Mouse (Mus musculus): ENCODE measurements at regions not wholly inside any gene's neighbourhood (a gene's known extent, or its start where the extent isn't known, plus 50 kb on each side); places are given as distances from the start of the nearest gene placed in this dataset.

GRCm38 (mm10) chr10:70372411-70373136 lies 67.7 kb upstream of the Fam13c start:
- ATAC-seq (ENCODE audit: low FRiP score) = no peak
- Histone ChIP-seq H3K36me3 (ENCODE audit: control insufficient read depth, insufficient read depth, low read length) (no peaks in the 10 kb centered on the region), H3K9ac (ENCODE audit: low read length) (no peak overlapping the region), H3K4me3 (ENCODE audit: low read depth, low read length) (no peak overlapping the region), H3K4me1 (ENCODE audit: control insufficient read depth, insufficient read depth, low read length) (no peaks in the 10 kb centered on the region), H3K27me3 (ENCODE audit: control insufficient read depth, insufficient read depth, low read length) (no peaks in the 10 kb centered on the region), H3K4me2 (no peak overlapping the region), H3K9me3 (ENCODE audit: control insufficient read depth, low read length) (no peaks in the 10 kb centered on the region), H3K27ac (ENCODE audit: low read depth, low read length) (no peak overlapping the region)
- WGBS = 82% methylated on average over 6 of the region's 6 CpGs
- peak; percentile 65 for DNase-seq (ENCODE audit: low spot score, missing footprints)

DNA sequence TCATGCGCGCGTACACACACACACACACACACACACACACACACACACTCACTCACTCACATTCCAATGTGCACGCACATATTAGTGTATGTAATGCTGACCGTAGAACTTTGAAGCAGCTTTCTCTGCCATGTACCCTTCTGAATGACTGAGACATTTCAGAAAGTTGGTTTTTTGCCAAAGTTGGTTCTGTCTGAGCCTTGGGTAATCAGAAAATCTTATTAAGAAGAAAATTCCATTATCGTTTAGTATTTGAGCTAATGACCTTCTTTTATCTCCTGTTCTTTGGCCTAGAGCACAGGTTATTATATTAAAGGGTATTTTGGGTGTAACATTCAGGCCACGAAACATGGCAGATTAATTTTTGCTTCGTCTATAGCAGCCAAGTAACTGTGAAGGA lies 67.1 kb upstream of the Fam13c start:
- no peak overlapping the region for H3K4me2 ChIP-seq
- 89% methylated on average over 8 of the region's 8 CpGs for WGBS
- no peak overlapping the region for H3K27ac ChIP-seq (ENCODE audit: low read depth, low read length)
- H3K36me3 ChIP-seq (ENCODE audit: control insufficient read depth, insufficient read depth, low read length) = no peaks in the 10 kb centered on the region
- no peaks in the 10 kb centered on the region for H3K9me3 ChIP-seq (ENCODE audit: control insufficient read depth, low read length)
- no peaks in the 10 kb centered on the region for H3K4me1 ChIP-seq (ENCODE audit: control insufficient read depth, insufficient read depth, low read length)
- no peaks in the 10 kb centered on the region for H3K27me3 ChIP-seq (ENCODE audit: control insufficient read depth, insufficient read depth, low read length)
- DNase-seq (ENCODE audit: low spot score, missing footprints) (peak; percentile 26), ATAC-seq (ENCODE audit: low FRiP score) (no peak)
- H3K9ac ChIP-seq (ENCODE audit: low read length) = no peak overlapping the region
- H3K4me3 ChIP-seq (ENCODE audit: low read depth, low read length) = no peak overlapping the region

DNA sequence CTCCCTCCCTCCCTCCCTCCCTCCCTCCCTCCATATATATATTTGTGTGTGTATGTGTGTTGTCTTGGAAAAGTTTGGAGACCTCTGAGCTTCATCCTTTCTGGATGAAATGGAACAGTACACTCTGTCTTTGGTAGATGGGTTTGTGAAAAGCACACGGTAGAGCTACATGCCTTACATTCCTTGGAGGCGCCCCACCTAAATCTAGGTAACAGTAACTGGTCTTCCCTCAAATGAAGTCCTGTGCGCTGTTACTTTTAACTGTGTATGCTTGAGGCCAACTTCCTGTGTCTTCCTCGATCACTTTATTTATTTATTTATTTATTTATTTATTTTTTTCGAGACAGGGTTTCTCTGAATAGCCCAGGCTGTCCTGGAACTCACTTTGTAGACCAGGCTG lies 66.4 kb upstream of the Fam13c start:
- 90% methylated on average over 5 of the region's 5 CpGs for WGBS
- H3K27ac ChIP-seq (ENCODE audit: low read depth, low read length) = no peak overlapping the region
- no peaks in the 10 kb centered on the region for H3K36me3 ChIP-seq (ENCODE audit: control insufficient read depth, insufficient read depth, low read length)
- no peaks in the 10 kb centered on the region for H3K27me3 ChIP-seq (ENCODE audit: control insufficient read depth, insufficient read depth, low read length)
- no peaks in the 10 kb centered on the region for H3K4me1 ChIP-seq (ENCODE audit: control insufficient read depth, insufficient read depth, low read length)
- H3K9me3 ChIP-seq (ENCODE audit: control insufficient read depth, low read length) = no peaks in the 10 kb centered on the region
- no peak overlapping the region for H3K4me2 ChIP-seq
- H3K9ac ChIP-seq (ENCODE audit: low read length) = no peak overlapping the region
- DNase-seq (ENCODE audit: low spot score, missing footprints) (no peak), ATAC-seq (ENCODE audit: low FRiP score) (no peak)
- H3K4me3 ChIP-seq (ENCODE audit: low read depth, low read length) = no peak overlapping the region

DNA sequence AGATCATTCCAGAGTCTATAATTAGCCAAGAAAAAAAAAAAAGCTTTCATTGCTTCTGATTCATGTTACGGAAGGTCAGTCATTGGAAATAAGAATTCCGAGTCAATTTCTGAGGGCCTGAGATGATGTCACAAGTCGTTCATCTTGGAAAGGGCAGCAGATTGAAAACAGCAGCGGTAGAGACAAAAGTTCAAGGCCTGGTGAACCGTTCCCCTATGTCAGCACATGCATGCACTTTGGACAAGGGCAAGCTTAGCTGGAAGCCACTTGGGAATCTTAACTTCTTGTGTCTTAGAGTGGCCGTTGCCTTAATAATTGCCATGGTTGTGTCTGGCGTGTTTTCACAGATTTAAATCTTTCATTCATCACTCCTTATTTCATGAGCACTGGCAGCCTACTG lies 65.6 kb upstream of the Fam13c start:
- Histone ChIP-seq H3K27ac (ENCODE audit: low read depth, low read length) (no peak overlapping the region), H3K4me1 (ENCODE audit: control insufficient read depth, insufficient read depth, low read length) (peaks cover under 1% of the 10 kb centered on the region; the same call in 1 of the 2 replicates), H3K27me3 (ENCODE audit: control insufficient read depth, insufficient read depth, low read length) (no peaks in the 10 kb centered on the region), H3K9ac (ENCODE audit: low read length) (no peak overlapping the region), H3K4me3 (ENCODE audit: low read depth, low read length) (no peak overlapping the region), H3K4me2 (no peak overlapping the region), H3K36me3 (ENCODE audit: control insufficient read depth, insufficient read depth, low read length) (no peaks in the 10 kb centered on the region), H3K9me3 (ENCODE audit: control insufficient read depth, low read length) (no peaks in the 10 kb centered on the region)
- DNase-seq (ENCODE audit: low spot score, missing footprints) (peak; percentile 77), ATAC-seq (ENCODE audit: low FRiP score) (no peak)
- WGBS = 93% methylated on average over 7 of the region's 7 CpGs

DNA sequence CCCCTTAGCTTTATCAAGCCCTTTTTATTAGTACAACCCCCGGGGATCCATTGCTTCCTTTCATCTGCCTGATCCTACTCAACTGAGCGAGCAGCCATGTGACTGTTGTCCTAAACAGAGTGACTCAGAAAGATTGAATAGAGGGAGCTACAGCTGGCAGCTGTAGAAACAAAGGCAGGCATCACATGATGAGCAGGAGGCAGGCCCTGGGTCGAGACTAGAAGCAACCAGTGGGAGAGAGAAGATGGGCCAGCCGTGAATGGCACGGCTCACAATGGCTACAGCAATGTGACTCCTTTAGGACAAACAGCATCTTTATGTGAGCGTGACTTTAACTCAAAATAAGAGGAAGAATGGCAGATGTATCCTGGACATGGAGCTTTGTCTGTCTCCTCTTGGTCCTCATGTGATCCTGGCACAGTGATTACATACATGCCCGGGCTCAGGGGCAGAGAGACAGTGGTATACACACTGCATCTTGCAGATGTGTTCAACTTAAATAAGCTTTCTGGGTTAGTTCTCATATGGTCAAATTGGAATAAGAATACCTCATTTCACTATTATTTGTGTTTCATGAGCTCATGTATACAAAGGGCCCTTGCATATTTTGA lies 60.1 kb upstream of the Fam13c start:
- no peaks in the 10 kb centered on the region for H3K27me3 ChIP-seq (ENCODE audit: control insufficient read depth, insufficient read depth, low read length)
- no peak overlapping the region for H3K4me3 ChIP-seq (ENCODE audit: low read depth, low read length)
- WGBS = 30% methylated on average over 7 of the region's 7 CpGs
- no peaks in the 10 kb centered on the region for H3K36me3 ChIP-seq (ENCODE audit: control insufficient read depth, insufficient read depth, low read length)
- H3K4me2 ChIP-seq = no peak overlapping the region
- DNase-seq (ENCODE audit: low spot score, missing footprints) (no peak), ATAC-seq (ENCODE audit: low FRiP score) (peak; percentile 93)
- peak overlapping the region; percentile 21; the same call in 1 of the 2 replicates for H3K27ac ChIP-seq (ENCODE audit: low read depth, low read length)
- H3K9ac ChIP-seq (ENCODE audit: low read length) = no peak overlapping the region
- H3K4me1 ChIP-seq (ENCODE audit: control insufficient read depth, insufficient read depth, low read length) = peaks cover 5% of the 10 kb centered on the region
- H3K9me3 ChIP-seq (ENCODE audit: control insufficient read depth, low read length) = no peaks in the 10 kb centered on the region

DNA sequence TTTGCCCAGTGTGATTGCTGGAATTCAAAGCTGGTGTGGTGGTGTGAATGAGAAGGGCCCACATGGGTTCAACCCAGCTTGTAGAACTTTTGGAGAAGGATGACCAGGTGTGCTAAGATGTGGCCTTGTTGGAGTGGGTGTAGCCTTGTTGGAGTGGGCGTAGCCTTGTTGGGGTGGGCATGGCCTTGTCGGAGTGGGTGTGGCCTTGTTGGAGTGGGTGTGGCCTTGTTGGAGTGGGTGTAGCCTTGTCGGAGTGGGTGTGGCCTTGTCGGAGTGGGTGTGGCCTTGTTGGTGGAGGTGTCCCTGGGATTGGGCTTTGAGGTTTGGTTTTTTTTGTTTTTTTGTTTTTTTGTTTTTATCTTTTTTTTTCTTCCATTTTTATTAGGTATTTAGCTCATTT lies 55.6 kb upstream of the Fam13c start:
- Histone ChIP-seq H3K36me3 (ENCODE audit: control insufficient read depth, insufficient read depth, low read length) (no peaks in the 10 kb centered on the region), H3K9me3 (ENCODE audit: control insufficient read depth, low read length) (peaks cover 3% of the 10 kb centered on the region; the same call in 1 of the 2 replicates), H3K27me3 (ENCODE audit: control insufficient read depth, insufficient read depth, low read length) (no peaks in the 10 kb centered on the region), H3K4me1 (ENCODE audit: control insufficient read depth, insufficient read depth, low read length) (peaks cover 5% of the 10 kb centered on the region), H3K27ac (ENCODE audit: low read depth, low read length) (no peak overlapping the region), H3K9ac (ENCODE audit: low read length) (no peak overlapping the region), H3K4me2 (no peak overlapping the region), H3K4me3 (ENCODE audit: low read depth, low read length) (no peak overlapping the region)
- DNase-seq (ENCODE audit: low spot score, missing footprints) = no peak
- 93% methylated on average over 4 of the region's 4 CpGs for WGBS
- no peak for ATAC-seq (ENCODE audit: low FRiP score)

DNA sequence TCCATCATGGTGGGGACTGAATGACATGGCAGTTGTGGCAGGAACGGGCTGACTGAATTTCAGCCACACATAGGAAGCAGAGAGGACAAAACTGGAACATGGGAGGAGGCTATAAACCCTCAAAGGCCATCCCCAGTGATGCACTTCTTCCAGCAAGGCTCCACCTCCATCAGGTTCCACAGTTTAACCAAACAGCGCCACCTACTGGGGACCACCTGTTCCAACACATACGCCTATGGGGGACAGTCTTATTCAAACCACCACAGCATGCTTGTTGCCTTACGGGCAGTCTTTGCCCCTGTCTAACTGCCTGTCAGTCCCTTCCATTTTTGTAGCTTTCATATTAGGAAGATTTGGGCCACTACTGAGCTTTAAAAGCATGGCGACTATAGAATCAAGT lies 52.6 kb upstream of the Fam13c start:
- WGBS = 87% methylated on average over 5 of the region's 5 CpGs
- Histone ChIP-seq H3K9ac (ENCODE audit: low read length) (no peak overlapping the region), H3K4me1 (ENCODE audit: control insufficient read depth, insufficient read depth, low read length) (no peaks in the 10 kb centered on the region), H3K9me3 (ENCODE audit: control insufficient read depth, low read length) (peaks cover 3% of the 10 kb centered on the region; the same call in 1 of the 2 replicates), H3K4me3 (ENCODE audit: low read depth, low read length) (no peak overlapping the region), H3K27me3 (ENCODE audit: control insufficient read depth, insufficient read depth, low read length) (no peaks in the 10 kb centered on the region), H3K27ac (ENCODE audit: low read depth, low read length) (no peak overlapping the region), H3K4me2 (no peak overlapping the region), H3K36me3 (ENCODE audit: control insufficient read depth, insufficient read depth, low read length) (no peaks in the 10 kb centered on the region)
- ATAC-seq (ENCODE audit: low FRiP score) (no peak), DNase-seq (ENCODE audit: low spot score, missing footprints) (no peak)
